Mouse (Mus musculus) brain, embryonic 18.5 days (tissue): ENCODE measurements at regions not wholly inside any gene's neighbourhood (a gene's known extent, or its start where the extent isn't known, plus 50 kb on each side); places are given as distances from the start of the nearest gene placed in this dataset.

Source experiments
- DNase-seq: peaks from one replicate; pipeline ENCODE4 v3.0.0-alpha.2; 2012; ENCODE audit warnings: low read depth, low spot score

DNA sequence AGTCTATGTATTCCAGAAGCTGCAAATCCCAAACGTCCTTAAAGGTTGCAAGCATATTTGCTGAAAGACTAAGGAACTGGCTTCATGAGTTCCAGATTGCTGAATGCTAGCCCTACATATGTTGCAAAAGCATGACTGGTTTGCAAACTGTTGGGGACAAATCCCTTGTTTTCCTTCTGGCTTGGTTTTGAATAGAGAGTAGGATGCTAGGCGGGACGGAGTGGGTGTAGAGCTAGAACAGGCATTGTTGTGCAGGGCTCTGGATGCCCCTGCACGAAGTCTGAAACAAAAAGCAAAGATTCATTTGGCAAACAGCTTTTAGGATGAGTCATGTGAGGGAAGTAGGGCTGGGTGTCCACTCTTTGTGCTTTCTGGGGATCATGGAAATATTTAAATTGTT, 500.9 kb upstream of the Cnksr2 start:
- no peak for DNase-seq

DNA sequence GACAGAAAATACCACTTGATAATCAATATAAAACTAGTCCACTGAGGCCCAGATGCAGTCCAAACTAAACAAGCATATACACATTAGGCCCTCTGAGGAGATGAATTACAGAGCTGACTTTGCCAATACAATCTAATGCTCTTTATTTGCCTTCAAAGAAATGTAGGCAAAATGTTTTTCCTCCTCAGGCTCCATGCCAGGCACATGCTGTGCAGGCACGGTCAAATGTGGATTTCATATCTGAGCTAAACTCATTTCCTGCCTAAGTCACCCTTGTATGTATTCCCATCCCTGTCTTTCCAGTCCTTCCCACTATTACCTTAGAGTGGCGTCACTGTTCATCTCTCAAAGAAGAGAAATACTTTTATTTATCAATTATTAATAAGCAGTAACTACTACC, 534.8 kb upstream of the Cnksr2 start:
- no peak for DNase-seq

- DNase-seq = no peak
Measured at GRCm38 (mm10) chrX:158613136-158613535, 570.0 kb upstream of the Cnksr2 start.

GRCm38 (mm10) chrX:158613607-158614006, 570.5 kb upstream of the Cnksr2 start:
- DNase-seq = no peak

DNA sequence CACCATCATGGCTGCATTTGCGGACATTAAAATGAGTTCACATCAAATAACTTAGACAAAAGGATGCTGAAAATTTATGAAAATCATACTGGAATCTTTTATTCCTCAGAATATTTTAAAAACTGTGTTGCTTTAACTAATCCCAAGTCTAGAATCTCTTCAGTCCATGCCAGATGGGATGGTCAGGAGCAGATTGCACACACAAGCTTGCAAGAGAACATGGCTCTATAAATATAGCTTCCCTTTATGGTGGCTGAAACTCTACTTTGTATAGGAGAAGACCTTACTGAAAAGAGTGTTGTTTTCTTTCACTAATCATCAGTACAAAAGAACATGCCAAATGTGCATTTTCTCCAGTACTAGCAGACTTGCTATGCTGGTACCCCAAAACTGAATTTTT, 570.9 kb upstream of the Cnksr2 start:
- no peak for DNase-seq

GRCm38 (mm10) chrX:158614452-158614851, 571.4 kb upstream of the Cnksr2 start:
- no peak for DNase-seq

DNA sequence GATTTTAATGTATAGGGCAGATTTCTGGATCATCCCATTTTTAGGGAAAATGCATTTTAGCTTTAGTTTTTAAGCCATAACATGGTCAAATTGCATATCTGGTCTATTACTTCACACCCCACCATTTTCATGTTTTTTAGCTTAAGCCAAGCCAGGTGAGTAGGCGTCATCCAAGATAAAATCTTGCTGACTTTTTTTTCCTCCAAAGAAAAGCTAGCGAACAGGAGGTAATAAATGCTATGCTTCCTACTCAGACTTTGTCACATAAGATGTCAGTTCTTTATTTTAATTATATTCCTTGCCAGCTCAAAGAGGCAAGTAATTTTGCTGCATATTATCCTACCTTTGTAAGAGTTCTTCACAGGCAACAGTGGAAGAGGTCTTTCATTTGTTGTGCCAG, 572.0 kb upstream of the Cnksr2 start:
- no peak for DNase-seq

DNA sequence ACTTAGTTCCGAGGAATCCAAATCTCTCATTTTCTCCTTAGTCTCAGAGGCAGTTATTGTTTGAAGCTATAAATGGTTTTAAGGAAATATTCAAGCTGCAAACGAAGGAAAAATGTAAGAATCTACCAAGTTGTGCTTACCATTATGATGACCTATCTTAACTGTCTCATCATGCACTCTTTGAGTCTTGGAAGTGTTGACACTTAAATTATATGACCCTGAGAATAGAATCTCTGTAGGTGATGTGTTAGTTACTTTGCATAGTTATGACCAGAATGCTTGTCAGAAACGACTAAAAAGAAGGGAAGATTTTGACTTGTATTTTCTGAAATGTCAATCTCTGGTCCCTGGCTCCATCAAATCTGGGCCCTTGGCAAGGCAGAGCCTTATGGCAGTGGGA, 582.7 kb upstream of the Rps6ka3 start:
- no peak for DNase-seq

- DNase-seq = no peak
Measured at GRCm38 (mm10) chrX:158632406-158632805, 577.7 kb upstream of the Rps6ka3 start.

DNA sequence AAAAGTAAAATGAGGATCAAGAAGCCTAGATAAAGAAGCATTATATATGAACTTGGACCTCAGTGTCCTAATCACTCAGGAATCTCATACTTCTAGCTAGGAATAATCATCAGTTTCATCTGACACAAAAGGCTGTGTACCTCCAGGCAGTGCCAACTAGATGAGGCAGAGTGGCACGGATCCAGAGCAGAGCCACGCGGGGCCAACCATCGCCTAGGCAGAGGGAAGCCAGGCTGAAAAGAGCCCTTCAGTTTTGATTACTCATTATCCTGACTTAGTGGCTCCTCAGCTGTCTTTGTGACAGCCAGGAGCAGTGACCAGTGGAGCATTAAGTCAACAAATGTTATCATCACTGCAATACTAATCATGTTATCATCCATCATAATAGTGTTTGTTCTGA, 557.9 kb upstream of the Rps6ka3 start:
- DNase-seq = no peak

- no peak for DNase-seq
Measured at GRCm38 (mm10) chrX:158656188-158656587, 553.9 kb upstream of the Rps6ka3 start.

DNA sequence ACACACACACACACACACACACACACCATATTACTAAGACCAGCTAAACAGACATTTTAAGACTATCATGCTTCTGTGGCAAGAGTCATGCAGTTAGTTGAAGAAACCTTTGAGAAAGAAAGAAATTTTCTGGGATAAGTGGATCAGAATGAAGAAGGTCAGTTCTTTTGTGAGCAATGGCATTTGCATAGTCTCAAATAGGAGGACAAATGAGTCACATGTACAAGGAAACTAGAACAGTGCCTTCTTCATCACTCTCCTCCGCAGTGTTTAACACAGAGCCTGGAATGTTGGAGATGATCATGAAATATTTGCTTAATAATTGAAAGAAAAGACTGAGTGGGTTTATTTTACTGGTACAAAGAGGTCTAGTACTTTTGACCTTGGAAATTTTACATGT, 515.9 kb upstream of the Rps6ka3 start:
- DNase-seq = no peak

- no peak for DNase-seq
Measured at GRCm38 (mm10) chrX:158703411-158703810, 506.7 kb upstream of the Rps6ka3 start.

- no peak for DNase-seq
Measured at GRCm38 (mm10) chrX:158709811-158710210, 500.3 kb upstream of the Rps6ka3 start.

DNA sequence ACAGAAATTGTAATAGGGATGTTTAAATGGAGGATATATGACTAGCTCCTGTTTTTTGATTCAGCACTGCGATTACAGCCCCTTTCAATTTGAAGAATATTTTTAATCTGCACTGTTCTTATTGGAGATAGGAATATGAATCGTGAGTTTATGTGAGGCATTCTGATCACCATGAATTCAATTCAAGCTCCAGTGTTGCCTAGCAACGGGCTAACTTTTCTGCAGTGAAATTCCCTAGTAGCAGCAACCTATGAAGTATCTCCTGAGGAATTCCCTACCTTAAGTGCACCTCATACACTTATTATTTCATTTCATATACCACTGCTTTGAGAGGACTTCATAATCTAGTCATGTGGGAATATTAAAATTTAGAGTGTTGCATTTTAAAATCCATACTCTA, 465.4 kb upstream of the Rps6ka3 start:
- peak; percentile 22 for DNase-seq

- DNase-seq = no peak
Measured at GRCm38 (mm10) chrX:158745766-158746541, 464.2 kb upstream of the Rps6ka3 start.
